Mouse (Mus musculus) liver, postnatal 0 days (tissue): Measurements from ENCODE around the gene Kif1b.

Experiments used
- CTCF ChIP-seq: sonication (generic); IDR thresholded peaks from 2 replicates; pipeline ENCODE4 v1.5.1; 2016; ENCODE audit warnings: antibody characterized with exemption, low read depth
- EP300 ChIP-seq: IDR thresholded peaks from 2 replicates; pipeline ENCODE4 v1.6.1; 2016; ENCODE audit warnings: antibody characterized with exemption, low read depth, mild to moderate bottlenecking

GRCm38 (mm10) chr4:149302136-149302535 is 5.4 kb downstream of the Kif1b start:
- no peak for TF ChIP-seq CTCF
- no peak for TF ChIP-seq EP300
